Mouse (Mus musculus) hindbrain, embryonic 13.5 days (tissue): ENCODE measurements around the gene Lce1c. TPM values are rescaled to one million over a fixed set of nuclear protein-coding genes. Genes with fewer than 3 reads are reported as not detected.
"Not testable (repeated sequence)": the region's sequence is repeated elsewhere in the genome, so short reads cannot be mapped to it uniquely, and the experiment has no call there.

ENCODE experiments used
- ATAC-seq: fragments of 200-750 bp; cut with Nextera tagmentation; 2 replicates; pipeline ENCODE4 v1.8.0; 2017; ENCODE audit warnings: moderate TSS enrichment; ENCODE audit not compliant: low FRiP score
- H3K27ac ChIP-seq: fragments of 300-500 bp; sonication (generic); 2 replicates; pipeline ENCODE4 v1.5.1; 2015; ENCODE audit warnings: inconsistent platforms, mild to moderate bottlenecking, moderate library complexity
- H3K27me3 ChIP-seq: fragments of 300-500 bp; sonication (generic); 2 replicates; pipeline ENCODE4 v1.6.1; 2015; ENCODE audit warnings: mild to moderate bottlenecking, inconsistent platforms
- H3K36me3 ChIP-seq: fragments of 300-500 bp; sonication (generic); 2 replicates; pipeline ENCODE4 v1.6.1; 2015; ENCODE audit warnings: mild to moderate bottlenecking, inconsistent platforms
- H3K4me1 ChIP-seq: fragments of 300-500 bp; sonication (generic); replicated peaks from 2 replicates; pipeline ENCODE4 v1.6.1; 2015; ENCODE audit warnings: inconsistent platforms
- H3K4me2 ChIP-seq: fragments of 300-500 bp; sonication (generic); 2 replicates; pipeline ENCODE4 v1.6.1; 2015; ENCODE audit warnings: inconsistent platforms, mild to moderate bottlenecking, moderate library complexity
- H3K4me3 ChIP-seq: fragments of 300-500 bp; sonication (generic); 2 replicates; pipeline ENCODE4 v1.5.1; 2015; ENCODE audit warnings: mild to moderate bottlenecking, inconsistent platforms
- H3K9ac ChIP-seq: fragments of 300-500 bp; sonication (generic); 2 replicates; pipeline ENCODE4 v1.6.1; 2015; ENCODE audit warnings: mild to moderate bottlenecking, inconsistent platforms
- H3K9me3 ChIP-seq: fragments of 300-500 bp; sonication (generic); 2 replicates; pipeline ENCODE4 v1.6.1; 2016; ENCODE audit warnings: inconsistent platforms
- WGBS: fragments of 180-500 bp; shearing (Covaris S2); methylation state at CpG from one replicate; pipeline ENCODE4 v1.1.7; 2015; 5-methylcytosine and 5-hydroxymethylcytosine counted together
- polyA plus RNA-seq: library from polyadenylated mRNA; unstranded; fragments of >200 nt; fragmentation: Nextera tagmentation; extraction: Ambion mirVana; gene quantifications from 2 replicates; pipeline ENCODE4 v1.2.1, GENCODE M21; 2015

Lce1c gene
- polyA plus RNA-seq: not detected in 2 replicates

DNA sequence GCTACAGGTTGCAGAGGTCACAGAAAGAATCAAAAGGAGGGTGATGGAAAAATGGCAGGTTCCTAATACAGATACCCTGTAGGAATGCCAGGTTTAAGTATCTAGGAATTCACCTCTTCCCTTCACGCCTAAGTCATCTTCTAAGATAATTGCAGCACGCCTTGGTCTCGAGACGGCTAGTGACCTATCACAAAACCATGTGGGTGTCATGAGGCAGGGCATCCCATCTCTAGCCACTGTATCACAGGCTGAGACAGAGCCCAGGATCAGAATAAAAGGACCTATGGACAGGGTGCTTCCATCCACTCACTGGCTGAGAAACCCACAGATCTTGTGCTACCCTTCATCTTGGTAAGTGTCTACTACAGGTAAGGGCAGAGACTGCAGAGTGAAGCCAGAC is at the start of gene Lce1c:
TSS of gene Lce1c (plus strand) at position 301 of the 400 bp plus-strand sequence.
- Histone ChIP-seq H3K4me3 (no peak within 1 kb of the TSS), H3K27ac (no peak within 1 kb of the TSS), H3K9me3 (no peaks in the 10 kb centered on the region), H3K9ac (no peak within 1 kb of the TSS), H3K4me2 (no peak within 1 kb of the TSS), H3K27me3 (no peaks in the 10 kb centered on the region), H3K4me1 (no peaks in the 10 kb centered on the region), H3K36me3 (no peaks in the 10 kb centered on the region)
- no peak for ATAC-seq
- 92% methylated on average over 4 of the region's 4 CpGs for WGBS

DNA sequence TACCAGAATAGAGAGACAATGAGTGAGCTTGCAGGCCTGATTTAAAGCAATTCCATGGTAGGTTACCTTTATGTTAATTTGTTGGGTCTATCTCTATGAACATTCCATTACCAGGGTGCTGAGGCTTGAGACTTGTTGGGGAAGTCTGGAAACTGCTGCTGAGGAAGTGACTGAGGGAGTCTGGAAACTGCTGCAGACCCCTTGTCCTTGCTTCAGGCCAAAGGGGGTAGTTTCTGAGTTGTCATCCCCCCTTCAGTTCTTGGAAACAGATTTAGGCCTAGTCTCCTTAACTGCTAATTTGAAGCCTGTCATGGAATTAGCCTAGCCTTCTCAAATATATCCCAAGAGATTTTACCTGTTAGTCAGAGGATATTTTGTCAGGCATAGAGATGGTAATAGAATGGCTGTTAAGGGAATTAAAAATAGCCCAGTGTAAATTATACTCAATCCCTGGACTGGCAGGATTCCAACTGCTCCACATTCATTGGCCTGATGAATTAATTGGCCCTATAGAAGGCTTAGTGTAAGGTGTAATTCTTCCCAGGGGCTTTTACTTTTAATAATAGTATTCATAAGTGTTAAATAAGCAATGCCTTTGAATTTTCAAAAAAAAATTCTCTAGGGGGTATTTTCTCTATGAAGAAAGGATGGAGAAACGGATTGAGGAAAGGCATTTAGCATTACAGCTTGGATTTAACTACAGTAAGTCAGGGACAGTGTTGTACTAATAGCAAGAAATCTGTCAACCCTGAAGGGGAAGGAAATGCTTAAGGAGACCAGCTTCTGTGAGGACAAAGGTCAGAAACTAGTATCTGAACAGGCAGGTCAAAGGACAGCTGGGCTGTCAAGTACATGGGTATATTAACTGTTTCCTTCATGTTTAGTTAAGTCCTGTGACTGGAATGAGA is 41.0 kb upstream of the Lce1c start:
- Histone ChIP-seq H3K4me2 (no peak overlapping the region), H3K36me3 (no peaks in the 10 kb centered on the region), H3K27me3 (no peaks in the 10 kb centered on the region), H3K4me1 (no peaks in the 10 kb centered on the region), H3K27ac (no peak overlapping the region), H3K4me3 (no peak overlapping the region), H3K9me3 (no peaks in the 10 kb centered on the region), H3K9ac (no peak overlapping the region)
- 33% methylated on average over 1 of the region's 1 CpGs for WGBS
- ATAC-seq: peak; percentile 86

DNA sequence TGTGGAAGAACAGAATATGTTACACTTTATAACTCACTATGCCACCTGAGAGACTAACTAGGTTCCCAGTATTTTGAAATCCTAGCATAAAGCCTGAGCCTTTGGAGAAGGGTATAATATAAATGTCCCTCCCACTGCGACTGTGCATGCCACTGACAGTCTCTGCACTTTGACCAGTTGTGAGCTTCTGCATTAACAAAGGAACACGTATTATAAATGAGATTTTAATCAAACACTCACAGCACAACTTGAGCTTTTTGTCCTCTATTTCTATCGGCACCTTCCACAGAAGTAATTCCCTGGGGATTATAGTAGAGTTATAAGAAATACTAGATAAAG is 40.4 kb upstream of the Lce1c start:
- H3K4me2 ChIP-seq: no peak overlapping the region
- 74% methylated on average over 3 of the region's 3 CpGs for WGBS
- no peak for ATAC-seq

DNA sequence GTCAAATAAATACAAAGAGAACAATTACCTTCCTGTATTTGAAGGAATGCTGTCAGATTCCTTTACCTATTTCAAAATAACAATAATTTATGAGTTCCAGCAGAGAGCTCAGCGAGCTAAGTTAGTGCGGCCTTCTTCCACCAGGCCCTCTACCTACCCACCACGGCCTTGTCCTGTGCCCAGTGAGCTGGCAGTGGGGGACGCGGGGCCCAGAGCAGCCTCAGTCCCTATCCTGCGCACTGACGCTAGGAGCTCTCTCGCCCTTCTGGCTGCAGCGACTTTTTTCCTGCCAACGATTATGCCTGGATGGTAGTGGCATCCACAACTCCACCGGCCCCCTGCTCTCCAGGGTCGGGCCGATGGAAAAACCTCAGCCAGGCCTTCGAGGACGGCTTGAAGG is 39.2 kb upstream of the Lce1c start:
- Histone ChIP-seq H3K27me3 (no peaks in the 10 kb centered on the region), H3K4me2 (no peak overlapping the region), H3K9me3 (no peaks in the 10 kb centered on the region), H3K4me3 (no peak overlapping the region), H3K4me1 (no peaks in the 10 kb centered on the region), H3K27ac (no peak overlapping the region), H3K9ac (no peak overlapping the region), H3K36me3 (no peaks in the 10 kb centered on the region)
- WGBS: 93% methylated on average over 15 of the region's 15 CpGs
- ATAC-seq: no peak

More for the DNA sequence above, 40.4 kb upstream of the Lce1c start:
- H3K9me3 ChIP-seq: no peaks in the 10 kb centered on the region
- no peaks in the 10 kb centered on the region for H3K36me3 ChIP-seq
- H3K9ac ChIP-seq: no peak overlapping the region
- no peak overlapping the region for H3K27ac ChIP-seq
- H3K27me3 ChIP-seq: no peaks in the 10 kb centered on the region
- no peak overlapping the region for H3K4me3 ChIP-seq
- no peaks in the 10 kb centered on the region for H3K4me1 ChIP-seq

DNA sequence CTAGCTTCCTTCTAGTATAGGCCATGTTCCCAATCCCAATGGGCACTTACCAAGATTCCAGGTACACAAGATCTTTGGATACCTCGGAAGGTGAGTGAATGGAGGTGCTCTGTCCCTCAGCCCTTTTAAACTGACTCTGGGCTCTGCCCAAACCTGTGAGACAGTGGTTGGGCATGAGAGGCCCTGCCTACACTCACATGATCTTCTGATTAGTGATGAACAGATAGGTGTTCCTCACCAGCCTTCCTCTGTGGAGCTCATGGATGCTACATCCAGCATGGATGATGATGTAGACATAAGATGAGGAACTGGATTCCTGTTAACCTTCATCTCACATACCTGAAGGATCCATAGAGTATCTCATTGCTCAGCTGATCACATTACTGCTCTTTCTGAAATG is 30.8 kb upstream of the Lce1c start, which contains the start of gene Lce1a1:
TSS of gene Lce1a1 (minus strand) at position 101 of the 400 bp plus-strand sequence.
- Histone ChIP-seq H3K4me2 (no peak within 1 kb of the TSS), H3K36me3 (no peaks in the 10 kb centered on the region), H3K9ac (no peak within 1 kb of the TSS), H3K4me3 (no peak within 1 kb of the TSS), H3K27me3 (no peaks in the 10 kb centered on the region), H3K27ac (no peak within 1 kb of the TSS), H3K9me3 (no peaks in the 10 kb centered on the region), H3K4me1 (no peaks in the 10 kb centered on the region)
- no peak for ATAC-seq
- 79% methylated on average over 1 of the region's 1 CpGs for WGBS

DNA sequence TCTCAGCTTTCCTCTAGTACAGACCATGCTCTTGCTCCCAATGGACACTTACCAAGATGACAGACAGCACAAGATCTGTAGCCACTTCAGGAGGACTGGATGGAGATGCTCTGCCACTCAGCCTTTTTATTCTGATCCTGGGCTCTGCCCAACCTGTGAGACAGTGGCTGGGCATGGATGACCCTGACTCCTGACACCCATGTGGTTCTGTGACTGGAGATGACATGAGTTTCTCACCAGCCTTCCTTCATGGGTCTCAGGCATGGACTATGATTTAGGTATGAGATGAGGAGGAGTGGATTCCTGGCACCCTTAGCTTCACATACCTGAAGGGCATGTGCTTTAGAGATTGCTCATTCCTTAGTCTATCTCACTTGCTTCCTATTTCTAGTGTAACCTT is 22.2 kb upstream of the Lce1c start, which contains the start of gene Lce1b:
TSS of gene Lce1b (minus strand) at position 101 of the 400 bp plus-strand sequence.
- H3K4me2 ChIP-seq: no peak within 1 kb of the TSS
- H3K9ac ChIP-seq: no peak within 1 kb of the TSS
- no peaks in the 10 kb centered on the region for H3K36me3 ChIP-seq
- H3K27me3 ChIP-seq: no peaks in the 10 kb centered on the region
- no peak for ATAC-seq
- H3K9me3 ChIP-seq: no peaks in the 10 kb centered on the region
- no peak within 1 kb of the TSS for H3K4me3 ChIP-seq
- no peaks in the 10 kb centered on the region for H3K4me1 ChIP-seq
- H3K27ac ChIP-seq: no peak within 1 kb of the TSS

DNA sequence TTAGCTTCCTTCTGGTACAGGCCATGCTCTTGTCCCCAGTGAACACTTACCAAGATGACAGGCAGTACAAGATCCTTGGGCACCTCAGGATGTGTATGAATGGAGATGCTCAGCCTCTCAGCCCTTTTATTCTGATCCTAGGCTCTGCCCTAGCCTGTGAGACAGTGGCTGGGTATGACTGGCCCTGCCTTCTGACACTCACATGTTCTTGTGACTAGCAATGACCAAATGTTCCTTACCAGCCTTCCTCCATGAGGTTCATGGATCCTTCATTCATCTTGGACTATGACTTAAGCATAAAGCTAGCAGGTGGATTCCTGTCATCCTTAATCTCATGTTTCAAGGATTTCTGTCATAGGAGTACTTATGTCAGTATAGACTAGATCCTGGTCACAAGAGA is 8.8 kb upstream of the Lce1c start, which contains the start of gene Lce1a2:
TSS of gene Lce1a2 (minus strand) at position 101 of the 400 bp plus-strand sequence.
- no peaks in the 10 kb centered on the region for H3K9me3 ChIP-seq
- H3K4me1 ChIP-seq: no peaks in the 10 kb centered on the region
- H3K4me2 ChIP-seq: no peak within 1 kb of the TSS
- H3K27me3 ChIP-seq: no peaks in the 10 kb centered on the region
- no peak within 1 kb of the TSS for H3K9ac ChIP-seq
- H3K4me3 ChIP-seq: no peak within 1 kb of the TSS
- H3K27ac ChIP-seq: no peak within 1 kb of the TSS
- ATAC-seq: no peak
- H3K36me3 ChIP-seq: no peaks in the 10 kb centered on the region

DNA sequence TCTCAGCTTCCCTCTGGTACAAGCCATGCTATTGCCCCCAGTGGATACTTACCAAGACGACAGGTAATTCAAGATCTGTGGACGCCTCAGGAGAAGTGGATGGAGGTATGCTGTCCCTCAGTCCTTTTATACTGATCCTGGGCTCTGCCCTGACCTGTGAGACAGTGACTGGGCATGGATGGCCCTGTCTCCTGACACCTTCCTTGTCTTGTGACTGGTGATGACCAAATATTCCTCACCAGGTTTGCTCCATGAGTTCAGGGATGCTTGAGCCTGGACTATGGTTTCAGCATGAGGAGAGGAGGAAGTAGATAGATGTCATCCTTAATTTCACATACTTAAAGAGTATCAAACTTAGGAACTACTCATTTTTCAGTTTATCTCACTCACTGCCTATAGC is 8.1 kb downstream of the Lce1c start, which contains the start of gene Lce1d:
TSS of gene Lce1d (minus strand) at position 101 of the 400 bp plus-strand sequence.
- H3K9me3 ChIP-seq: no peaks in the 10 kb centered on the region
- no peaks in the 10 kb centered on the region for H3K27me3 ChIP-seq
- H3K36me3 ChIP-seq: no peaks in the 10 kb centered on the region
- no peak within 1 kb of the TSS for H3K27ac ChIP-seq
- H3K4me2 ChIP-seq: no peak within 1 kb of the TSS
- H3K4me1 ChIP-seq: no peaks in the 10 kb centered on the region
- H3K9ac ChIP-seq: no peak within 1 kb of the TSS
- WGBS: 58% methylated on average over 2 of the region's 2 CpGs
- H3K4me3 ChIP-seq: no peak within 1 kb of the TSS
- ATAC-seq: no peak

DNA sequence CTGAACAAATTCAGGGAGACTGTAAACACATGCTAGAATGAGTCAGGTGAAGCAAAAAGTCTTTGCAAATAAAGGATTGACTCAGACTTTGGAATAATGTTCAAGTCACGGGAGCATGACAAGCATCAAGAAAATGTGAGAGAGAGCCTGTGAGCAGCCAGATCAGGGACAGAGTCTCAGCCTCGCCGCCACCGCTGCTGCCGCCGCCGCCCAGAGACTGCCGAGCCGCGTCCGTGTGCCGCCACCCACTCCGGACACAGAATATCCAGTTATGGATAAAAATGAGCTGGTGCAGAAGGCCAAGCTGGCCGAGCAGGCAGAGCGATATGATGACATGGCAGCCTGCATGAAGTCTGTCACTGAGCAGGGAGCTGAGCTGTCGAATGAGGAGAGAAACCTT is 10.1 kb downstream of the Lce1c start:
- H3K4me1 ChIP-seq, H3K9ac ChIP-seq, H3K4me2 ChIP-seq, H3K36me3 ChIP-seq, H3K27me3 ChIP-seq, H3K4me3 ChIP-seq, ATAC-seq, H3K27ac ChIP-seq, H3K9me3 ChIP-seq: not testable (repeated sequence)
- WGBS: 84% methylated on average over 16 of the region's 16 CpGs

DNA sequence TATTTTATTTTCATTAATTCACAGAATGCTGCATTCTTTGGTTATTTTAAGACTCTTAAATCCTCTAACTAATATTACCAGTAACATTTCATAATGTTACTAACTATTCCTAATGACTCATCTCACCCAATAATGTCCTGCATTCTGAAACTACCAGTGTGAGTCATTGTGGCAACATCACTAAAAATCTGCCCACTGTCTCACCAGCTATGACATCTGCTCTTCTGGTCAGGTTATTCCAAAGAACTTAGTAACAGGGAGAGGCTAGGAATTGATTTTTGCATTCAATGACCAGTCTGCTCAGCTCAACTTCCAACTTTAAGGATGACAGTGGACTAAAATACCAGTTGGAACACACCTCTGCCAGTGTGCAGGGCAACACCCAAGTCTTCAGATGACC is 12.6 kb downstream of the Lce1c start:
- H3K36me3 ChIP-seq: no peaks in the 10 kb centered on the region
- H3K4me3 ChIP-seq: no peak overlapping the region
- no peak for ATAC-seq
- no peaks in the 10 kb centered on the region for H3K4me1 ChIP-seq
- H3K27me3 ChIP-seq: no peaks in the 10 kb centered on the region
- H3K9me3 ChIP-seq: no peaks in the 10 kb centered on the region
- H3K9ac ChIP-seq: no peak overlapping the region
- H3K4me2 ChIP-seq: no peak overlapping the region
- no peak overlapping the region for H3K27ac ChIP-seq

DNA sequence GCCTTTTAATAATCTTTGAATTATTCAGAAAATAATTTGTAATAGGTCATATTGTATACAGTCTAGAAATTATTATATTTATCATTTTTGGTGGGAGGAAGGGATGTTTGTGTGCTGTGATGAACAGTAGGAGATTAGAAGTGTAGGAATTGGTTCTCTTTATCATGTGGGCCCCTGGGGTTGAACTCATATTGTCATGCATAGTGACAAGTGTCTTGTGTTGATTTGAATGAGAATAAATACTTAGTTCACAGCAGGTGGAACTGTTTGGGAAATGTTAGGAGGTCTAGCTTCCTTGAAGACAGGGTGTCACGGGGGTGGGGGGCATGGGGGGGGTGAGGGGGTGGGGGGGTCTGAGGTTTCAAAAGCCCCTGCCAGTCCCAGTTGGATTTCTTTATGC is 15.6 kb downstream of the Lce1c start:
- H3K9me3 ChIP-seq: no peaks in the 10 kb centered on the region
- no peaks in the 10 kb centered on the region for H3K36me3 ChIP-seq
- H3K4me3 ChIP-seq: no peak overlapping the region
- no peak overlapping the region for H3K4me2 ChIP-seq
- no peak overlapping the region for H3K9ac ChIP-seq
- no peaks in the 10 kb centered on the region for H3K27me3 ChIP-seq
- no peak overlapping the region for H3K27ac ChIP-seq
- H3K4me1 ChIP-seq: no peaks in the 10 kb centered on the region
- WGBS: 0% methylated on average over 1 of the region's 1 CpGs
- ATAC-seq: no peak

DNA sequence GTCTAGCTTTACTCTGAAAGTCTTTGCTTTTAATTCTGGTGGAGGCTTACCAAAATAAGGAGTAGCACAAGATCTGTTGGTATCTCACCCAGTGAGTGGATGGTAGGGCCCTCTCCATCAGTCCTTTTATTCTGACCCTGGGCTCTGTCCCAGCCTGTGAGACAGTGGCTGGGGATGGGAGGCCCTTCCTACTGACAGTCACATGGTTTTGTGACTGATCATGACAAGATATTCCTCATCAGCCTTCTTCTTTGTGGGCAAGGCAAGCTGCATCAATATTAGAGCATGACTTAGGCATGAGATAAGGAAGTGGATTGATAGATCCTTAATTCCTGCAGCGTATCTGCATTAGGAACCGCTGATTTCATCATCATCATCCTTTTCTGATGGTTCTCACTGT is 29.9 kb downstream of the Lce1c start, which contains the start of gene Lce1e:
TSS of gene Lce1e (minus strand) at position 101 of the 400 bp plus-strand sequence.
- no peak within 1 kb of the TSS for H3K27ac ChIP-seq
- H3K9ac ChIP-seq: no peak within 1 kb of the TSS
- no peak for ATAC-seq
- 93% methylated on average over 2 of the region's 2 CpGs for WGBS
- no peak within 1 kb of the TSS for H3K4me3 ChIP-seq
- H3K9me3 ChIP-seq: no peaks in the 10 kb centered on the region
- no peaks in the 10 kb centered on the region for H3K27me3 ChIP-seq
- H3K36me3 ChIP-seq: no peaks in the 10 kb centered on the region
- no peaks in the 10 kb centered on the region for H3K4me1 ChIP-seq
- no peak within 1 kb of the TSS for H3K4me2 ChIP-seq

DNA sequence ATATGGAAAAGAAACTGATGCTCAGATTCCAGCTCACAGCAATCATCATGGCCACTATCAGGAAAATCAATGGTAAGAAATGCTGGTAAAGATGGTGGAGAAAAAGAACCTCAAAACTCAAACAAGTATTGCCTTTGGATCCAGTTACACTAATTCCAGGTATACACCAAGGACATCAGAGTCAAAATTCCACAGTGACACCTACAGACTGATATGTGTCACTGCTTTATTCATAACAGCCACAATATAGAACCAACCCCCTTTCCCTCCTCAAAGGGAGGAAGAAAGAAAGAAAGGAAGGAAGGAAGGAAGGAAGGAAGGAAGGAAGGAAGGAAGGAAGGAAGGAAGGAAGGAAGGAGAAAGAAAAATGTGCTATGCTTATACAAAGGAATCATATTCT is 36.1 kb downstream of the Lce1c start:
- H3K4me2 ChIP-seq: no peak overlapping the region
- H3K9me3 ChIP-seq: no peaks in the 10 kb centered on the region
- no peaks in the 10 kb centered on the region for H3K27me3 ChIP-seq
- H3K36me3 ChIP-seq: no peaks in the 10 kb centered on the region
- no peak overlapping the region for H3K27ac ChIP-seq
- no peak overlapping the region for H3K9ac ChIP-seq
- no peak overlapping the region for H3K4me3 ChIP-seq
- no peak for ATAC-seq
- H3K4me1 ChIP-seq: no peaks in the 10 kb centered on the region
